Mouse (Mus musculus) heart, postnatal 0 days (tissue): ENCODE measurements around the gene Gsta4. TPM values are rescaled to one million over a fixed set of nuclear protein-coding genes. Genes with fewer than 3 reads are reported as not detected.

Source experiments
- ATAC-seq: fragments of 200-750 bp; cut with Nextera tagmentation; 2 replicates; pipeline ENCODE4 v1.8.0; 2017; ENCODE audit warnings: low read depth, moderate number of reproducible peaks, moderate library complexity; ENCODE audit not compliant: insufficient read depth
- DNase-seq: peaks from one replicate; pipeline ENCODE4 v3.0.0-alpha.2; 2016; ENCODE audit warnings: low spot score
- H3K27ac ChIP-seq: fragments of 300-500 bp; sonication (generic); 2 replicates; pipeline ENCODE4 v1.5.1; 2014; ENCODE audit warnings: low read depth, mild to moderate bottlenecking
- H3K27me3 ChIP-seq: fragments of 300-500 bp; sonication (generic); 2 replicates; pipeline ENCODE4 v1.6.1; 2014; ENCODE audit warnings: low read length, mixed read lengths; ENCODE audit not compliant: control insufficient read depth, insufficient read depth
- H3K36me3 ChIP-seq: fragments of 300-500 bp; sonication (generic); replicated peaks from 2 replicates; pipeline ENCODE4 v1.6.1; 2014; ENCODE audit warnings: low read length, mixed read lengths; ENCODE audit not compliant: control insufficient read depth, insufficient read depth
- H3K4me1 ChIP-seq: fragments of 300-500 bp; sonication (generic); 2 replicates; pipeline ENCODE4 v1.6.1; 2014; ENCODE audit warnings: antibody characterized with exemption; ENCODE audit not compliant: control insufficient read depth, insufficient read depth
- H3K4me2 ChIP-seq: fragments of 300-500 bp; sonication (generic); 2 replicates; pipeline ENCODE4 v1.6.1; 2014; ENCODE audit warnings: low read depth, mild to moderate bottlenecking, low read length, moderate library complexity
- H3K4me3 ChIP-seq: fragments of 300-500 bp; sonication (generic); 2 replicates; pipeline ENCODE4 v1.5.1; 2014; ENCODE audit warnings: low read depth, low read length
- H3K9ac ChIP-seq: fragments of 300-500 bp; sonication (generic); replicated peaks from 2 replicates; pipeline ENCODE4 v1.6.1; 2014; ENCODE audit warnings: low read depth, low read length, mixed read lengths
- H3K9me3 ChIP-seq: fragments of 300-500 bp; sonication (generic); replicated peaks from 2 replicates; pipeline ENCODE4 v1.6.1; 2016; ENCODE audit warnings: low read length; ENCODE audit not compliant: control insufficient read depth
- CTCF ChIP-seq: IDR thresholded peaks from 2 replicates; pipeline ENCODE4 v1.5.1; 2016; ENCODE audit warnings: antibody characterized with exemption, control low read depth, low read depth
- EP300 ChIP-seq: IDR thresholded peaks from 2 replicates; pipeline ENCODE4 v1.6.1; 2016; ENCODE audit warnings: antibody characterized with exemption, low read depth
- whole genome bisulfite sequencing: fragments of 180-500 bp; shearing (Covaris S2); extraction: QIAGEN DNeasy Blood & Tissue Kit; methylation state at CpG from one replicate; pipeline ENCODE4 v1.1.7; 2014; 5-methylcytosine and 5-hydroxymethylcytosine counted together
- polyA plus RNA-seq: library from polyadenylated mRNA; unstranded; fragments of >200 nt; fragmentation: Nextera tagmentation; extraction: Ambion mirVana; gene quantifications from 2 replicates; pipeline ENCODE4 v1.2.1, GENCODE M21; 2015
- total RNA-seq: library from RNA; depleted of rRNA; stranded (reverse); fragments of >200 nt; gene quantifications from 2 replicates; pipeline ENCODE4 v1.2.3, GENCODE M21; 2014; ENCODE audit warnings: low replicate concordance

The Gsta4 gene
- total and polyA plus RNA-seq, 2 experiments from 2014 or later, result 81.1 to 124 TPM

DNA sequence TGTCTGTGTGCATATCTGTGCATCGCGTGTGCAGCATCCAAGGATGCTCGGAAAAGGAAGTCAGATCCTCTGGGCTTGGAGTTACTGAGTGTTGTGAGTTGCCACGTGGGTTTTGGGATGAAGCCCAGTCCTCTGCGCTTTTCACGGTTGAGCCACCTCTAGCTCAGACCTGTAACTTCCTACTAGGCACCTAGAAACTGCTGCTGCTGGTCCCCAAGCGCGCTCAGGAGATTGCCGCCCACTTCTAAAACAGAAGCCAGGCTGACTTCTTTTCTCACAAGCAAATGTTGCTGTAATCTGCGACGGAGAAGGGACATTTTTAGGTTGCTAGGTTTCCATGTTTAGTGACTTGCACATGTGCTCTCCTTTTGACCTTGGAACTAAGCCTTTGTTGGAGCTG is 12.5 kb downstream of the Gsta4 start:
- WGBS, result 75% methylated on average over 11 of the region's 11 CpGs
- ATAC-seq (no peak), DNase-seq (no peak)
- H3K36me3 ChIP-seq, result no peaks in the 10 kb centered on the region
- no peak overlapping the region for H3K9ac ChIP-seq
- H3K27ac ChIP-seq, result no peak overlapping the region
- no peak overlapping the region for H3K4me3 ChIP-seq
- no peak for TF ChIP-seq CTCF
- no peak for TF ChIP-seq EP300
- 0 out of 2 replicates have a peak, but pooled peaks cover 11% of the 10 kb centered on the region for H3K4me1 ChIP-seq
- H3K27me3 ChIP-seq, result no peaks in the 10 kb centered on the region
- H3K9me3 ChIP-seq, result no peaks in the 10 kb centered on the region
- no peak overlapping the region for H3K4me2 ChIP-seq

DNA sequence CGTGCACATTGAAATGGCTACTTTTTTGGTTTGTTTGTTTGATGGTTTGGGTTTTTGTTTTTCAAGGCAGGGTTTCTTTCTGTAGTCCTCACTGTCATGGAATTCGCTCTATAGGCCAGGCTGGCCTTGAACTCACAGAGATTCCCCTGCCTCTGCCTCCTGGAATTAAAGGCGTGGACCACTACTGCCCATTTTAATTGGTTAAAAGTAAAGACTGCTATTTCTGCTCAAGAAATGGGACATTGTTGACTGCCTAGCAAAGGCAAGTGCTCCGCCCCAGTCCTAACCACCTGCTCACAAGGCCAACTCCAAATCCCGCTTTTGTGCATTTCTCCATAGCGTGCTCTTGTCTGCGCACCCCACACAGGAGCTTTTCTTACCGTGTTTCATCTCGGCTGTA is 15.2 kb downstream of the Gsta4 start:
- Histone ChIP-seq H3K9me3 (no peaks in the 10 kb centered on the region), H3K9ac (no peak overlapping the region), H3K4me2 (no peak overlapping the region), H3K27ac (no peak overlapping the region), H3K4me3 (no peak overlapping the region), H3K36me3 (no peaks in the 10 kb centered on the region), H3K27me3 (no peaks in the 10 kb centered on the region), H3K4me1 (no peaks in the 10 kb centered on the region)
- TF ChIP-seq EP300, result no peak
- no peak for TF ChIP-seq CTCF
- no peak for DNase-seq
- ATAC-seq, result no peak
- 95% methylated on average over 9 of the region's 9 CpGs for WGBS

DNA sequence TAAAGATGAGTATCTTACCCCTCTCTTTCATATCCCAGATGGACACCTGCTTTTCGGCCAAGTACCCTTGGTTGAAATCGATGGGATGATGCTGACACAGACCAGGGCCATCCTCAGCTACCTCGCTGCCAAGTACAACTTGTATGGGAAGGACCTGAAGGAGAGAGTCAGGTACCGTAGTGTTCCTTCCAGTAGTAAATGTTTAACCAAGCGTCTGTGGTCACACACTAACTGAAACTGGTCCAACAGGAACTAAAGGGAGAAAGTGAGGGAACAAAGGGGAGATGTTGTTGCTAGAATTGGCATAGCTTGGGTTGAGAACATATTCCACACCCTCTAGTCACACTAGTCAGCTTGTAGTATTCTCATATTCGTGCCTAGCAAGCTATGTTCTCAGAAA is 21.6 kb downstream of the Gsta4 start:
- ATAC-seq (no peak), DNase-seq (no peak)
- Histone ChIP-seq H3K4me3 (no peak overlapping the region), H3K4me1 (no peaks in the 10 kb centered on the region), H3K4me2 (no peak overlapping the region), H3K27me3 (no peaks in the 10 kb centered on the region), H3K27ac (no peak overlapping the region), H3K9me3 (no peaks in the 10 kb centered on the region), H3K9ac (no peak overlapping the region), H3K36me3 (peaks cover 12% of the 10 kb centered on the region)
- TF ChIP-seq CTCF (no peak), EP300 (no peak)
- 86% methylated on average over 6 of the region's 6 CpGs for WGBS

DNA sequence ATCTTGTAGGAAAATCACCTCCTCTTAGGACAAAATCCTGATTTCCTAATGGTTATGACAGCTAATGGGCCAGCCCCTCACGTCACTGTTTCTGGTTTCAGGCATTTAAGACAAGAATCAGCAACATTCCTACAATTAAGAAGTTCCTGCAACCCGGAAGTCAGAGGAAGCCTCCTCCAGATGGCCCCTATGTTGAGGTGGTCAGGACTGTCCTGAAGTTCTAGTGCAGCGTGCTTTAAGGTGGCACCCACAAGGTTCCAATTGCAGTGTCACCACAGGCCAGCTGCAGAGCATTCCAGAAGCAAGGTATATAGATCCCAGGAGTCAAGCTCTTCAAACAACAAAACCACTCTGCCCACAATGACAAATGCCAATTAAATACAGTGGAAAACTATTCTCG is 26.4 kb downstream of the Gsta4 start:
- Histone ChIP-seq H3K9ac (no peak overlapping the region), H3K4me1 (peaks cover 6% of the 10 kb centered on the region; the same call in 1 of the 2 replicates), H3K4me3 (no peak overlapping the region), H3K36me3 (peaks cover 23% of the 10 kb centered on the region), H3K27ac (no peak overlapping the region), H3K9me3 (no peaks in the 10 kb centered on the region), H3K27me3 (no peaks in the 10 kb centered on the region), H3K4me2 (no peak overlapping the region)
- ATAC-seq (no peak), DNase-seq (no peak)
- TF ChIP-seq CTCF (no peak), EP300 (no peak)
- WGBS, result 38% methylated on average over 4 of the region's 4 CpGs

DNA sequence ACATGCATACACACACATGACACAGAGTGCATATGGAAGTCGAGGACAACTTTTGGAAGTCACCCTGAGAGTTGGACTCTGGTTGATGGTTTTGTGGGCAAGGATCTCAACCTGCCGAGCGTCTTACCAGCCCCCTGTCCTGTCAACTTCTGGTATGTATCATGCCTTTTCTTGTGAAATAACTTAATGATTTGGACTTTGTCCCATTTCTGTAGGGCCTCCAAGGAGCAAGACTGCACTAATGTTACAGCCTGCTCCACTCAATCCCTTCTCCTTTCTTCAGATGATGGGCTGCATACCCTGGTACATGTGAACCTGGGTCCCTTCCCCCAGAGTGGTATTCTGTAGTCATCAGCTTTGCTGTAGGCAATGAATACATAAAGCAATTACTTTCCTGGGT is 27.5 kb downstream of the Gsta4 start:
- Histone ChIP-seq H3K4me2 (no peak overlapping the region), H3K36me3 (peaks cover 23% of the 10 kb centered on the region), H3K27ac (no peak overlapping the region), H3K27me3 (no peaks in the 10 kb centered on the region), H3K9ac (no peak overlapping the region), H3K9me3 (no peaks in the 10 kb centered on the region), H3K4me3 (no peak overlapping the region), H3K4me1 (peaks cover 6% of the 10 kb centered on the region; the same call in 1 of the 2 replicates)
- no peak for TF ChIP-seq CTCF
- TF ChIP-seq EP300, result no peak
- ATAC-seq, result no peak
- DNase-seq, result no peak
- WGBS, result 92% methylated on average over 3 of the region's 3 CpGs

DNA sequence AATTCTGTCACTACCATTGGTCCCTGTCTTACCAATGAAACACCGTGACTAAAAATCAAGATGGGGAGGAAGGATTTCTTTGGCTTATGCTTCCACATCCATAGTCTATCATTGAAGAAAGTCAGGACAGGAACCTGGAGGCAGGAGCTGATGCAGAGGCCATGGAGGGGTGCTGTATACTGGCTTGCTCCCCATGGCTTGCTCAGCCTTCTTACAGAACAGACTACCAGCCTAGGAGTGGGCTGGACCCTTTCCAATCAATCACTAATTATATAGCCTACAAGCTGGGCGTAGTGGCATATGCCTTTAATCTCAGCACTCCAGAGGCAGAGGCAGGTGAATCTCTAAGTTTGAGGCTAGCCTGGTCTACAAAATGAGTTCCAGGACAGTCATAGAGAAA is 28.2 kb downstream of the Gsta4 start:
- WGBS, result 91% methylated on average over 2 of the region's 2 CpGs
- no peak for ATAC-seq

More for the DNA sequence above, 28.2 kb downstream of the Gsta4 start:
- Histone ChIP-seq H3K4me3 (no peak overlapping the region), H3K4me2 (no peak overlapping the region), H3K27me3 (no peaks in the 10 kb centered on the region), H3K27ac (no peak overlapping the region), H3K9me3 (no peaks in the 10 kb centered on the region), H3K4me1 (peaks cover 6% of the 10 kb centered on the region; the same call in 1 of the 2 replicates), H3K36me3 (peaks cover 23% of the 10 kb centered on the region), H3K9ac (no peak overlapping the region)
- no peak for DNase-seq
- no peak for TF ChIP-seq CTCF
- TF ChIP-seq EP300, result no peak
